Mouse (Mus musculus) midbrain, embryonic 13.5 days (tissue): ENCODE measurements around the gene Sh2d7. TPM values are rescaled to one million over a fixed set of nuclear protein-coding genes. Genes with fewer than 3 reads are reported as not detected.
"Not testable (repeated sequence)": the region's sequence is repeated elsewhere in the genome, so short reads cannot be mapped to it uniquely, and the experiment has no call there.

Source experiments
- ATAC-seq: fragments of 200-750 bp; cut with Nextera tagmentation; 2 replicates; pipeline ENCODE4 v1.8.0; 2017; ENCODE audit warnings: mild to moderate bottlenecking, moderate TSS enrichment, moderate library complexity
- H3K27ac ChIP-seq: fragments of 300-500 bp; sonication (generic); 2 replicates; pipeline ENCODE4 v1.5.1; 2015; ENCODE audit warnings: inconsistent platforms, mild to moderate bottlenecking, moderate library complexity
- H3K27me3 ChIP-seq: fragments of 300-500 bp; sonication (generic); 2 replicates; pipeline ENCODE4 v1.6.1; 2015; ENCODE audit warnings: mild to moderate bottlenecking, inconsistent platforms
- H3K36me3 ChIP-seq: fragments of 300-500 bp; sonication (generic); 2 replicates; pipeline ENCODE4 v1.6.1; 2015; ENCODE audit warnings: mild to moderate bottlenecking, inconsistent platforms
- H3K4me1 ChIP-seq: fragments of 300-500 bp; sonication (generic); replicated peaks from 2 replicates; pipeline ENCODE4 v1.6.1; 2015; ENCODE audit warnings: inconsistent platforms
- H3K4me2 ChIP-seq: fragments of 300-500 bp; sonication (generic); replicated peaks from 2 replicates; pipeline ENCODE4 v1.6.1; 2015; ENCODE audit warnings: moderate library complexity, mild to moderate bottlenecking, inconsistent platforms
- H3K4me3 ChIP-seq: fragments of 300-500 bp; sonication (generic); replicated peaks from 2 replicates; pipeline ENCODE4 v1.5.1; 2015; ENCODE audit warnings: mild to moderate bottlenecking, inconsistent platforms
- H3K9ac ChIP-seq: fragments of 300-500 bp; sonication (generic); replicated peaks from 2 replicates; pipeline ENCODE4 v1.6.1; 2015; ENCODE audit warnings: mild to moderate bottlenecking, inconsistent platforms
- H3K9me3 ChIP-seq: fragments of 300-500 bp; sonication (generic); 2 replicates; pipeline ENCODE4 v1.6.1; 2016; ENCODE audit warnings: mild to moderate bottlenecking, inconsistent platforms
- WGBS: fragments of 180-500 bp; shearing (Covaris S2); methylation state at CpG from one replicate; pipeline ENCODE4 v1.1.7; 2015; 5-methylcytosine and 5-hydroxymethylcytosine counted together
- polyA plus RNA-seq: library from polyadenylated mRNA; unstranded; fragments of >200 nt; fragmentation: Nextera tagmentation; extraction: Ambion mirVana; gene quantifications from 2 replicates; pipeline ENCODE4 v1.2.1, GENCODE M21; 2015

Gene Sh2d7
- polyA plus RNA-seq, 1 experiment from 2014 or later: not detected

DNA sequence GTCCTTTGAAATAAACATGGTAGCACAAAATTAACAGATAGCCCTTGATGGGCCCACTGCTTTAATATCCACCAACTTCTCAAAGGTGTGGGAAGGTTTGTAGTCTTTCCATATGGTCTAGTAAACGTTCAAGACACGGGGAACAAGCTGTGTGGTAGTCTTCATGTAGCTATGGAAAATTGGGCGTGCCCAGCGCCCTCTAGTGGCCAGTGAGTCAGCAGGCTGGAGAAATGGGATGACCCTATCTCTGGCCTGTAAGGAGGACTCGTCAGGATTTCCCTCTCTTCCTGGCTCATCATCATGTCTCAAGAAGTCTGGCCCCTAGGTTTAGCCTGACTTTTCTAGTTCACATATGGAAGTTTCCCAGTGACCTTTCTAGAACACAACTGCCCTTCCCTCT lies 8.8 kb downstream of the Sh2d7 start:
- Histone ChIP-seq H3K36me3 (no peaks in the 10 kb centered on the region), H3K4me3 (no peak overlapping the region), H3K9ac (no peak overlapping the region), H3K9me3 (no peaks in the 10 kb centered on the region), H3K4me1 (no peaks in the 10 kb centered on the region), H3K27me3 (no peaks in the 10 kb centered on the region), H3K27ac (no peak overlapping the region), H3K4me2 (no peak overlapping the region)
- ATAC-seq: no peak
- 26% methylated on average over 5 of the region's 5 CpGs for WGBS

DNA sequence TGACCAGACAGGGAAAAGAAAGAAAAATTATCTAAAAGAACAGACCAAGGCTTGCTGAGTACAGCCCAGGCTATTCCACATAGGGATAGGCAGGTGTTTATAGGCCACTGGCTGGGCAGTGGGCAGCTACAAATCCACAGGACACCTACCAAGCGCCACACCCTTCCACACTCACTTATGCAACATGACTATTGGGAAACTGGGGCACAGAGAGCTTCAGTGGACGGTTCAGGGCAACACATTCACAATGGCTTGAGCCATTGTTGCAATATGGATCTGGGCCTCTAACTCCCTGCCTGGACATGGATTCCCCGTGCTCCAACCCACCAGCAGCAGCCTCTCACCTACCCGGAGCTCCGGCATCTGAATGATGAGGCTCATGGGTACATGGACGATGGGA lies 10.6 kb downstream of the Sh2d7 start:
- Histone ChIP-seq H3K4me2 (no peak overlapping the region), H3K9ac (no peak overlapping the region), H3K9me3 (no peaks in the 10 kb centered on the region), H3K36me3 (no peaks in the 10 kb centered on the region), H3K4me3 (no peak overlapping the region), H3K27me3 (no peaks in the 10 kb centered on the region), H3K4me1 (no peaks in the 10 kb centered on the region), H3K27ac (no peak overlapping the region)
- no peak for ATAC-seq
- 93% methylated on average over 6 of the region's 6 CpGs for WGBS

DNA sequence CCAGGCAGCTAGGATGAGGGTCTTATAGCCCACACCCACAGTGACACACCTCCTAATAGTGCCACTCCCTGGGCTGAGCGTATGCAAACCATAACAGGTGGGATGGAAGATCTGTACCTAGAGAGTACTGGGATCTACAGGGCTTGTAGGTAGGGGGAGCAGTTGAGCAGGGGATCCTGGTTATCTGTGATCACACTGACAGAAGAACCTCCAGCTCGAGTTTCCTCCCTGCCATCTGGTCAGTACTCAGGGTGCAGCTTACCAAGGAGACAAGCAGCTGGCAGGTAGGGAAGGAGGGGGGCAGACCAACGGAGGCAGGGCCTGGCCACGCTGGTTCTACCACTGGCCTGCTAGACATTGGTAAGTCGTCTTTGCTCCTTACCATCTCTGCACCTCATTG lies 13.6 kb downstream of the Sh2d7 start:
- WGBS: 24% methylated on average over 5 of the region's 5 CpGs
- no peak overlapping the region for H3K9ac ChIP-seq
- ATAC-seq: no peak

DNA sequence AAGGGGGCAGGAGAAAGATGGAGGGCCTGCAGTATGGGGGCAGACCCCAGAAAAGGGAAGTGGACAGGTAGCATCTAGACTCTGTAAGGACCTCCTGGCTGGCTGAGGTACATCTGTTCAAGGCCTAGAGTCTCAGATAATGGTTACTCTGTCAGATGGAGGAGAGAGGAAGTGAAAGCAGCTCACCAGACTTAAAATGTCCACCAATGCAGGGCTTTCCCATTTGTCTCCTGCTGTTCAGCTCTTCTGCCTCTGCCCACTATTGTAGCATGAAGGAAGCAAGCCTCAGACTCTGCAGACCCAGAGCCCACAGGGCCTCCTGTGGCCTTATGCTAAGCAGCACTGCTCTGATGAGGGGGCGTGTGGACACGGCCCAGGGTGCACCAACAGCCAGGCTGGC lies 16.3 kb downstream of the Sh2d7 start:
- ATAC-seq: no peak
- H3K9ac ChIP-seq: no peak overlapping the region
- no peaks in the 10 kb centered on the region for H3K36me3 ChIP-seq
- H3K4me1 ChIP-seq: peaks cover 9% of the 10 kb centered on the region; the same call in 1 of the 2 replicates
- H3K27ac ChIP-seq: no peak overlapping the region
- H3K4me2 ChIP-seq: no peak overlapping the region
- peaks cover 15% of the 10 kb centered on the region for H3K27me3 ChIP-seq
- 96% methylated on average over 2 of the region's 2 CpGs for WGBS
- H3K4me3 ChIP-seq: no peak overlapping the region
- H3K9me3 ChIP-seq: no peaks in the 10 kb centered on the region

More for the DNA sequence above, 13.6 kb downstream of the Sh2d7 start:
- no peak overlapping the region for H3K4me2 ChIP-seq
- no peaks in the 10 kb centered on the region for H3K27me3 ChIP-seq
- H3K4me3 ChIP-seq: no peak overlapping the region
- no peaks in the 10 kb centered on the region for H3K36me3 ChIP-seq
- no peak overlapping the region for H3K27ac ChIP-seq
- no peaks in the 10 kb centered on the region for H3K4me1 ChIP-seq
- no peaks in the 10 kb centered on the region for H3K9me3 ChIP-seq

DNA sequence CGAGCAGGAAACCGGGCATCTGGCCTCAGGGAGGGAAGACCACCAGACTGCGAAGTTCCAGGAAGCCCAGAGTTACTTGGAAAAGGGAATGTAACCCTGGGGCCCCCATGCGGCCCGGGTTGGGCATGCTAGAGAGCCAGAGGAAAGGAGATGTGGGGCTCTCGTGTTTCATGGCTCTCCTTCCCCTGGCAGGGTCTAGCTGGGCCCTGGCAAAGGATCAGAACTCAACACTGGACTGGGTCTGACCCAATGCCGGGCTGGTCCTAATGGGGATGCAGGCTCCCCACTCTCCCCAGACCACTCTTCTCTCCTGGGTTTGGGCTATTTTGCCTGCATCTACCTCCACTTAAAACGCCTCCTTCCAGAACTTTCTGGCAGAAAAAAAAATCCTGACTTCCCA lies 19.9 kb downstream of the Sh2d7 start:
- Histone ChIP-seq H3K27me3 (peaks cover 15% of the 10 kb centered on the region), H3K4me1 (peaks cover 12% of the 10 kb centered on the region; the same call in 1 of the 2 replicates), H3K9me3 (no peaks in the 10 kb centered on the region), H3K36me3 (no peaks in the 10 kb centered on the region), H3K4me2 (no peak overlapping the region), H3K4me3 (no peak overlapping the region), H3K9ac (no peak overlapping the region), H3K27ac (no peak overlapping the region)
- ATAC-seq: no peak
- WGBS: 86% methylated on average over 8 of the region's 8 CpGs

DNA sequence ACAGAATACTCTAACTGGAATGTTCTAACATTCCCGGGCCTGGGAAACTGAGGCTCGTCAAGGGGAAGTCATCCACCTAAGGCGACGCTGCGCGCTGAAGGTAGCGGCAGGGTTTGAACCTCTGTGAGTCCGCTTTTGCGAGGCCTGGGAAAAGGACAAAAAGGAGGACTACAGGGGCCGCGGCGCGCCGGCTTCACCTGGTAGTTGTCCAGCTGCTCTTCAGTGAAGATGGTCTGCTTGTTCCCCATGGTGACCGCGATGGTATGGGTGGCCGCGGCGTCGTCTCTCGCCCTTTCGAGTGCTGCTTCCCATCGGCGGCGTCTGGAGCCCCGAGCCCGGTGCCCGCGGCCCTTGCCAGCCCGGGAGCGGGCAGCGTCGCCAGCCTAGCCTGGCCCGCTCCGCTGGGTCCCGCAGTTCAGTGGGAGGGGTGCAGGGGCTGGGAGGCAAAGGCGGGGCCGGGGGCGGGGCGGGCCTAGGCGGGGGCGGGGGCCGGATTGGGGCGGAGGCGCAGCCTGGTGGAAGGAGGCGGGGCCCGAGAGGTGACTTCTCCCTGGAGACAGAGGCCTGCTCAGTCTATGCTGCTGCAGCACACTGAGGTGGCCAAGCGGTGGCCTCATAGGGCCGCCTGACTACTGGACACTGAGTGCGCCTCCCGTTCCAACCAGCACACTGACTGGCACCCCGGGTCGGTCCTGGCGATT lies 21.1 kb downstream of the Sh2d7 start, which contains the start of gene Cib2:
TSS of gene Cib2 (minus strand) at position 448 of the 701 bp plus-strand sequence.
- no peak within 1 kb of the TSS for H3K27ac ChIP-seq
- peak within 1 kb of the TSS; percentile 73 for H3K4me2 ChIP-seq
- peak within 1 kb of the TSS; percentile 54 for H3K4me3 ChIP-seq
- peak within 1 kb of the TSS; percentile 69 for H3K9ac ChIP-seq
- H3K36me3 ChIP-seq: no peaks in the 10 kb centered on the region
- WGBS: 1% methylated on average over 54 of the region's 54 CpGs
- peaks cover 15% of the 10 kb centered on the region for H3K27me3 ChIP-seq
- peaks cover 12% of the 10 kb centered on the region; the same call in 1 of the 2 replicates for H3K4me1 ChIP-seq
- H3K9me3 ChIP-seq: no peaks in the 10 kb centered on the region
- peak; percentile 98 for ATAC-seq

DNA sequence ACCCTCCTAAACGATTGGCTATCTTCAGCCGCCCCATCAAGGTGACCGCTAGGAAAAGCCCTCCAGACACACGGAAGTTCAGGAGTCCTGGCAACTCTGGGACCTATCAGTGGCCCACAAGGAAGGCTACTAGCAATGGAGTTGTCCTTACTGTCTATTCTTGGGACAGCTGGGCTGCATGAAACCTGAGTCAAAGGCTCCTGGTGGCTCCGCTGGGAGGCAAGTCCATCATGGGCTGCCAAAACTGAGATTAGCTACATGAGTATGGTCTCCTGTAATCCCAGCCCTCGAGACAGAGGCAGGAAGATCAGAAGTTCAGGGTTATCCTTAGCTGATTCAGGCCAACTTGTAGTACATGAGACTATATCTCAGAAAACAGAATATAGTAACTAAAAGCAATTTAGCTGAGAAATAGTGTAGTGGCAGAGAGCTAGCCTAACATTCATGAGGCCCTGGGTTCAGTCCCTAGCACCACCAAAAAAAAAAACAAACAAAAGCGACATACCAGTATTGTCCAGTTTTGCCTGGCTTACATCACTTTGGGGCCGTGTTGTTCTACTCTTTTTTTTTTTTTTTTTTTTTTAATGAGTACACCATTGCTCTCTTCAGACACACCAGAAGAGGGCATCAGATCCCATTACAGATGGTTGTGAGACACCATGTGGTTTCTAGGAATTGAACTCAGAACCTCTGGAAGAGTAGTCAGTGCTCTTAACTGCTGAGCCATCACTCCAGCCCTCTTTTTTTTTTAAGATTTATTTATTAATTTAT lies 22.2 kb downstream of the Sh2d7 start:
- H3K9ac ChIP-seq: no peak overlapping the region

DNA sequence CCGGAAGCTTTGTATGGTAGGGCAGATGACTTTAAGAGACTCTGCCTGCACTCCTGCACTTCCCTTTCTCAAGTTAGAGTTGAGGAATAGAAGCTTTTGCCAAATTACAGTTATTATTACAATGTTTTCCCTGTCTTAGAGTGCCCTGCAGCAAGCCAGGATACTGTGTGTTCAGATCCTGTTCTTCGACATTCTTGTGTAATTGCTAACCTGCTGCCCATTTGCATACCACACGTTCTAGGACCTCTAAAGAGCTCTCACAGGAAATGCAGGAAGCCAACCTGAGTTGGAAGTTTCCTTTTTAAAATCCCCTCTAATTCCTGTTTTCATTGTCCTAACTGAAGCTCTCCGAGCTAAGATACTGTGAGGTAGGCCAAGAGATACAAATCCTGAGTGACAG lies 28.2 kb downstream of the Sh2d7 start:
- Histone ChIP-seq H3K4me2 (no peak overlapping the region), H3K27me3 (no peaks in the 10 kb centered on the region), H3K4me3 (no peak overlapping the region), H3K9me3 (no peaks in the 10 kb centered on the region), H3K9ac (no peak overlapping the region), H3K27ac (no peak overlapping the region), H3K36me3 (no peaks in the 10 kb centered on the region), H3K4me1 (no peaks in the 10 kb centered on the region)
- ATAC-seq: no peak
- WGBS: 66% methylated on average over 4 of the region's 4 CpGs

More for the DNA sequence above, 22.2 kb downstream of the Sh2d7 start:
- no peaks in the 10 kb centered on the region for H3K9me3 ChIP-seq
- 86% methylated on average over 8 of the region's 8 CpGs for WGBS
- no peak overlapping the region for H3K4me3 ChIP-seq
- no peak for ATAC-seq
- no peak overlapping the region for H3K27ac ChIP-seq
- no peak overlapping the region for H3K4me2 ChIP-seq
- H3K36me3 ChIP-seq: no peaks in the 10 kb centered on the region
- peaks cover 12% of the 10 kb centered on the region; the same call in 1 of the 2 replicates for H3K4me1 ChIP-seq
- peaks cover 15% of the 10 kb centered on the region for H3K27me3 ChIP-seq

DNA sequence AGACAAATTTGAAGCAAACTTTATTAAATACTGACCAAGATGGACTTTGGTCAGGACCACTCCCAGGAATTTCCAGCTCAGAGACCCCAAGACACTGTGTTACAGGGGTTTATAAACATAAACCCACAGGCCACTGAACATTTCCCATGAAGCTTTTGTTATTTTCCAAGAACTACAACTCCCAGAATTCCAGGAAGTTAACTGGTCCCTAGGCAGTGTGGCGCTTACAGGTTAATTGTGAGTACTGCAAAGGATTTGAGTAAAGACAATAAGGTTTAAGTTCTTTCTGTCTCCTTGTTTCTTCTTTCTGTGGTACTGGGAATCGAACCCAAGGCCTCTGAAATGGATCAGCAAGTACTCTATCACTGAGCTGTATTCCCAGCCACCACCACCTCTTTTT lies 29.9 kb downstream of the Sh2d7 start:
- Histone ChIP-seq H3K36me3 (no peaks in the 10 kb centered on the region), H3K4me3 (no peak overlapping the region), H3K27me3 (no peaks in the 10 kb centered on the region), H3K4me2 (no peak overlapping the region), H3K27ac (no peak overlapping the region), H3K9ac (no peak overlapping the region), H3K4me1 (no peaks in the 10 kb centered on the region), H3K9me3 (no peaks in the 10 kb centered on the region)
- WGBS: 34% methylated on average over 2 of the region's 2 CpGs
- ATAC-seq: no peak

DNA sequence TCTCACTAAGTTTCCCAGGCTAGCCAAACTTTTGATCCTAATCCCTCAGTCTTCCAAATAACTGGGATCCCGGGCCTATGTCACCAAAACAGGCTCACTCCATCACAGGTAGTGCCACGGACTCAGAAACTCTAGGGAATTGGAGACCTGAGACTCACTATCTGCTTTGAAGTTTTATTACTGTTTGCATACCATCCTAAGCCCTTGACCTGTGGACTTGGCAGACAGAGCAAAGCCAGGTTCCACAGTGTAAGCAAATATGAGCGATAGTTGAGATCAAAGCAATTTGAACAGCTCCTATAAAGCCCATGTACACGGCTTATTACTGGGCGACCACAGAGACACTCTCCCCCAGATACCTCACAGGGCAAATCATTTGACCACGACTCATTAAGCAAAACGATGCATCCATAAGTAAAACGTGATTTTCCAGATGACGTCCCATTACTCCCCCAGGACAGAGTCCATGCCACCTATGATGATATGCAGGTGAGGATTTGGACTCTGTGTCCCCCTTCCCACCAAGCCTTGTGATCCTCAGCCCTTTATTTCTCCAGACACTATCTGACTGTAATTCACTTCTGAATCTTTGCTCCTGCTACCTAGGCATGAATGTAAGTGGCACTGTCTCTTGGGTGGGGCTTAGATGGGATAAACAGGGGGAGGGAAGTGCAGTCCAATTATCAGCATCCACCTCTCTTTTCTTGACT lies 32.5 kb downstream of the Sh2d7 start:
- Histone ChIP-seq H3K27me3 (no peaks in the 10 kb centered on the region), H3K27ac (no peak overlapping the region), H3K9me3 (no peaks in the 10 kb centered on the region), H3K9ac (no peak overlapping the region), H3K4me3 (no peak overlapping the region), H3K4me2 (no peak overlapping the region), H3K4me1 (no peaks in the 10 kb centered on the region), H3K36me3 (no peaks in the 10 kb centered on the region)
- ATAC-seq: no peak
- 84% methylated on average over 9 of the region's 9 CpGs for WGBS

DNA sequence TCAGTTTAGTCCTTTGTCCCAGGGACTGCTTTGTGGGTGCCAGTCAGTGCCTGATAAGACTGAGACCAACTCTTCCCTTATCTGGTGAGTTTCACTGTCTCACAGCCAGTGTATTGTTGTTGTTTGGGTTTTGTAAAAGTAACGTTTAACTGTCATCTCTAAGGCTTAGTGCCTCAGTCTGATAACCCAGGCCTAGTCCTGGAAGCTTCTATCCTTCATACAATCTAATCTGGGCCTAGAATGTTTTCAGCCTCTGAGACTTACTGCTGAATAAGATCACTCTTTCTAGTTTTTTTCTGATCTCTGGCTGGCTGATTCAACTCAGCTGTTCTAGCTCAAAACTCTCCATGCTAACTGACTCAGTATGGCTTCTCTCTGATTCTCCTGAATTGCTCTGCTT lies 44.9 kb downstream of the Sh2d7 start:
- H3K27me3 ChIP-seq: no peaks in the 10 kb centered on the region
- H3K9ac ChIP-seq: no peak overlapping the region
- H3K4me1 ChIP-seq: peaks cover 19% of the 10 kb centered on the region
- no peak overlapping the region for H3K27ac ChIP-seq
- H3K4me2 ChIP-seq: no peak overlapping the region
- no peak overlapping the region for H3K4me3 ChIP-seq
- H3K9me3 ChIP-seq: no peaks in the 10 kb centered on the region
- no peak for ATAC-seq
- 63% methylated on average over 1 of the region's 1 CpGs for WGBS
- H3K36me3 ChIP-seq: no peaks in the 10 kb centered on the region

DNA sequence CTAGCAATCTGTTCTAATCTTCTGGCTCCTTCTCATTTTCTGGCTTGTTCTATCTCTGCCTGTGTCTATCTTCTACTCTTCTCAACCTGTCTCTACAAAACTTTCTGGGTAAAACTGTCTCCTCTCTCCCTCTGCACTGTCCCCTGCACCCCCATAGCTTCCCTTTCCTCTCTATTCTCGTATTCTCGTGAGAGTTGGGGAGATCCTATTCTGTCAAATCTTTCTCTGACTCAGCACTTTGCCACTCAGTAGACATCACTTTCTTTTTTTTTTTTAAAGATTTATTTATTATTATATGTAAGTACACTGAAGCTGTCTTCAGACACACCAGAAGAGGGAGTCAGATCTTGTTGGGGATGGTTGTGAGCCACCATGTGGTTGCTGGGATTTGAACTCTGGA lies 45.3 kb downstream of the Sh2d7 start:
- H3K4me1 ChIP-seq: peaks cover 20% of the 10 kb centered on the region
- H3K4me2 ChIP-seq, H3K27ac ChIP-seq, H3K27me3 ChIP-seq, H3K9me3 ChIP-seq, H3K36me3 ChIP-seq, H3K9ac ChIP-seq, ATAC-seq, H3K4me3 ChIP-seq: not testable (repeated sequence)
- whole genome bisulfite sequencing: 81% methylated on average over 2 of the region's 2 CpGs
